Mouse (Mus musculus) forebrain, postnatal 0 days (tissue): ENCODE data around the gene Arhgap19. TPM values are rescaled to one million over a fixed set of nuclear protein-coding genes. Genes with fewer than 3 reads are reported as not detected.

Experiments
- ATAC-seq: fragments of 200-750 bp; cut with Nextera tagmentation; 2 replicates; pipeline ENCODE4 v1.8.0; 2017; ENCODE audit warnings: mild to moderate bottlenecking, moderate library complexity
- DNase-seq: peaks from one replicate; pipeline ENCODE4 v3.0.0-alpha.2; 2015
- H3K27ac ChIP-seq: fragments of 300-500 bp; sonication (generic); 2 replicates; pipeline ENCODE4 v1.5.1; 2014; ENCODE audit warnings: low read depth, mild to moderate bottlenecking, antibody characterized with exemption, low read length, moderate library complexity, mixed read lengths
- H3K27me3 ChIP-seq: fragments of 300-500 bp; sonication (generic); 2 replicates; pipeline ENCODE4 v1.6.1; 2014; ENCODE audit warnings: mild to moderate bottlenecking, low read length, mixed read lengths; ENCODE audit not compliant: insufficient read depth
- H3K36me3 ChIP-seq: fragments of 300-500 bp; sonication (generic); 2 replicates; pipeline ENCODE4 v1.6.1; 2014; ENCODE audit warnings: mild to moderate bottlenecking, moderate library complexity; ENCODE audit not compliant: insufficient read depth
- H3K4me1 ChIP-seq: fragments of 300-500 bp; sonication (generic); 2 replicates; pipeline ENCODE4 v1.6.1; 2014; ENCODE audit warnings: antibody characterized with exemption; ENCODE audit not compliant: insufficient read depth
- H3K4me2 ChIP-seq: fragments of 300-500 bp; sonication (generic); 2 replicates; pipeline ENCODE4 v1.6.1; 2014; ENCODE audit warnings: low read depth, mild to moderate bottlenecking, moderate library complexity
- H3K4me3 ChIP-seq: fragments of 300-500 bp; sonication (generic); 2 replicates; pipeline ENCODE4 v1.5.1; 2014; ENCODE audit warnings: low read depth, low read length, mixed read lengths
- H3K9ac ChIP-seq: fragments of 300-500 bp; sonication (generic); 2 replicates; pipeline ENCODE4 v1.6.1; 2014; ENCODE audit warnings: mild to moderate bottlenecking
- H3K9me3 ChIP-seq: fragments of 300-500 bp; sonication (generic); 2 replicates; pipeline ENCODE4 v1.6.1; 2016; ENCODE audit warnings: low read length
- CTCF ChIP-seq: sonication (generic); IDR thresholded peaks from 2 replicates; pipeline ENCODE4 v1.5.1; 2016; ENCODE audit warnings: antibody characterized with exemption, control low read depth, low read depth
- WGBS: fragments of 180-500 bp; shearing (Covaris S2); extraction: QIAGEN DNeasy Blood & Tissue Kit; methylation state at CpG from one replicate; pipeline ENCODE4 v1.1.7; 2014; 5-methylcytosine and 5-hydroxymethylcytosine counted together
- polyA plus RNA-seq: library from polyadenylated mRNA; unstranded; fragments of >200 nt; fragmentation: Nextera tagmentation; extraction: Ambion mirVana; gene quantifications from 2 replicates; pipeline ENCODE4 v1.2.1, GENCODE M21; 2015
- total RNA-seq: library from RNA; depleted of rRNA; stranded (reverse); fragments of >200 nt; gene quantifications from 2 replicates; pipeline ENCODE4 v1.2.3, GENCODE M21; 2014; rRNA removed

The Arhgap19 gene
- total and polyA plus RNA-seq, 2 experiments from 2014 or later, result 3.2 to 6.0 TPM

GRCm38 (mm10) chr19:41723337-41723736 is 78.5 kb downstream of the Arhgap19 start:
- ATAC-seq, result no peak
- Histone ChIP-seq H3K4me2 (no peak overlapping the region), H3K4me1 (peaks cover 7% of the 10 kb centered on the region; the same call in 1 of the 2 replicates), H3K4me3 (no peak overlapping the region), H3K9ac (no peak overlapping the region), H3K27ac (no peak overlapping the region), H3K27me3 (no peaks in the 10 kb centered on the region), H3K36me3 (0 out of 2 replicates have a peak, but pooled peaks cover 3% of the 10 kb centered on the region), H3K9me3 (no peaks in the 10 kb centered on the region)
- no peak for DNase-seq
- 63% methylated on average over 2 of the region's 2 CpGs for WGBS
- no peak for TF ChIP-seq CTCF

- Histone ChIP-seq H3K36me3 (0 out of 2 replicates have a peak, but pooled peaks cover 2% of the 10 kb centered on the region), H3K4me1 (peaks cover 7% of the 10 kb centered on the region; the same call in 1 of the 2 replicates), H3K4me3 (no peak overlapping the region), H3K9ac (no peak overlapping the region), H3K4me2 (no peak overlapping the region), H3K27me3 (no peaks in the 10 kb centered on the region), H3K27ac (no peak overlapping the region), H3K9me3 (no peaks in the 10 kb centered on the region)
- DNase-seq (no peak), ATAC-seq (no peak)
- WGBS, result 58% methylated on average over 8 of the region's 8 CpGs
- TF ChIP-seq CTCF, result no peak
These were observed 82.4 kb downstream of the Arhgap19 start for GRCm38 (mm10) chr19:41719436-41719835.

Other genes starting within 250 kb of the Arhgap19 start
- gene Gm340, start 219.7 kb downstream of the Arhgap19 start, total RNA-seq, result 6.8 and 7.6 TPM in 2 replicates
- gene Gm340, start 219.7 kb downstream of the Arhgap19 start, polyA plus RNA-seq, result 1.2 and 1.7 TPM in 2 replicates
- 37.2 and 61.8 TPM in 2 replicates for gene Slit1, start 58.4 kb downstream of the Arhgap19 start, total RNA-seq
- gene Slit1, start 58.4 kb downstream of the Arhgap19 start, polyA plus RNA-seq, result 8.7 and 13.4 TPM in 2 replicates
- 40.2 and 43.4 TPM in 2 replicates for gene Frat1, start 27.9 kb upstream of the Arhgap19 start, total RNA-seq
- gene Frat1, start 27.9 kb upstream of the Arhgap19 start, polyA plus RNA-seq, result 48.2 and 52.3 TPM in 2 replicates
- gene Frat2, start 46.1 kb upstream of the Arhgap19 start, total RNA-seq, result 14.4 and 22.4 TPM in 2 replicates
- gene Frat2, start 46.1 kb upstream of the Arhgap19 start, polyA plus RNA-seq, result 14.8 and 15.5 TPM in 2 replicates
- gene Rrp12, start 94.1 kb upstream of the Arhgap19 start, total RNA-seq, result 17.0 and 19.5 TPM in 2 replicates
- 12.3 and 14.4 TPM in 2 replicates for gene Rrp12, start 94.1 kb upstream of the Arhgap19 start, polyA plus RNA-seq
- 400 and 416 TPM in 2 replicates for gene Pgam1, start 109.9 kb upstream of the Arhgap19 start, total RNA-seq
- 501 and 537 TPM in 2 replicates for gene Pgam1, start 109.9 kb upstream of the Arhgap19 start, polyA plus RNA-seq
- 29.6 and 33.3 TPM in 2 replicates for gene Exosc1, start 131.4 kb upstream of the Arhgap19 start, total RNA-seq
- gene Exosc1, start 131.4 kb upstream of the Arhgap19 start, polyA plus RNA-seq, result 69.4 and 71.0 TPM in 2 replicates
- gene Zdhhc16, start 131.4 kb upstream of the Arhgap19 start, total RNA-seq, result 53.3 and 58.6 TPM in 2 replicates
- 96.8 and 97.4 TPM in 2 replicates for gene Zdhhc16, start 131.4 kb upstream of the Arhgap19 start, polyA plus RNA-seq
- gene Mms19, start 179.1 kb upstream of the Arhgap19 start, total RNA-seq, result 42.2 and 66.5 TPM in 2 replicates
- 17.4 and 25.8 TPM in 2 replicates for gene Mms19, start 179.1 kb upstream of the Arhgap19 start, polyA plus RNA-seq
- 18.7 and 22.2 TPM in 2 replicates for gene Ubtd1, start 179.7 kb upstream of the Arhgap19 start, total RNA-seq
- 12.2 and 13.3 TPM in 2 replicates for gene Ubtd1, start 179.7 kb upstream of the Arhgap19 start, polyA plus RNA-seq
- gene Ankrd2, start 234.0 kb upstream of the Arhgap19 start, total RNA-seq, result 0.69 TPM in 1 of 2 replicates, not detected in the other
- 1.2 and 1.4 TPM in 2 replicates for gene Ankrd2, start 234.0 kb upstream of the Arhgap19 start, polyA plus RNA-seq
- gene Hoga1, start 243.6 kb upstream of the Arhgap19 start, total RNA-seq, result 3.3 and 3.6 TPM in 2 replicates
- gene Hoga1, start 243.6 kb upstream of the Arhgap19 start, polyA plus RNA-seq, result 2.8 and 3.5 TPM in 2 replicates